Mouse (Mus musculus): Measurements from ENCODE around the gene Taf3.

Taf3 gene

DNA sequence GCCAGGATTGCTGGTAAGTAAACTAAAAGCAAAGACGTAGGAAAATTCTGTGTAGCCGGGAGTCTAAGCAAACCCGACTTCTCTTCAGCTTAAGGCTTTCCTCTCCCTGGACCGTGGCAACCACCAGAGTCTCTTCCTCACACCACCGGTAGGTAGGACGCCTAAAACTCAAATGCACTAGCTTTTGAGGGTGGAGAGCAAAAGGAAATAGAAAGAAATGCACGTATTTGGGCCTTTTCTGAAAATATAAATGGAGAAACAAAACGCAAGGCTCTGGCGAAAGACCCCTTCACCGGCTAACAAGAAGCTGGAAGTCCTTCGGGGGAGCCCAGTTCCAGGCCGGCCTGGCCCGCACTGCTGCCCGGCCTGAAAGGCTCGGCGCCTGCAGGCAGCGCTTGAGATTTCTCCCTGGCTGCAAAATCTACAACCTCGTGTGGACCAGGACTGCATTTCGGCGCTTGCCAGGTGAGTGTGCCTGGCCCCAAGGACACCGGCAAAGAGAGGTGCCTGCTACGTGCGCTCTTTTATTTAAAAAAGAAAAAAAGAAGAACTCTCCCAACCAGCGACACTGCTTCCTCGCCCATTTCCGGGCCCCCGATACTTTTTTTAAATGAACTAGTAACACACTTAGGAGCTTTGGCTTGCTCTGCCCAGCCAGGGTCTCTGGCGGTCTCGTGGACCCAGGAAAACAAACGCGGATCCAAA lies 171.6 kb downstream of the Taf3 start:
- DNase-seq (ENCODE audit: low spot score in 2 of 2), result no peak

DNA sequence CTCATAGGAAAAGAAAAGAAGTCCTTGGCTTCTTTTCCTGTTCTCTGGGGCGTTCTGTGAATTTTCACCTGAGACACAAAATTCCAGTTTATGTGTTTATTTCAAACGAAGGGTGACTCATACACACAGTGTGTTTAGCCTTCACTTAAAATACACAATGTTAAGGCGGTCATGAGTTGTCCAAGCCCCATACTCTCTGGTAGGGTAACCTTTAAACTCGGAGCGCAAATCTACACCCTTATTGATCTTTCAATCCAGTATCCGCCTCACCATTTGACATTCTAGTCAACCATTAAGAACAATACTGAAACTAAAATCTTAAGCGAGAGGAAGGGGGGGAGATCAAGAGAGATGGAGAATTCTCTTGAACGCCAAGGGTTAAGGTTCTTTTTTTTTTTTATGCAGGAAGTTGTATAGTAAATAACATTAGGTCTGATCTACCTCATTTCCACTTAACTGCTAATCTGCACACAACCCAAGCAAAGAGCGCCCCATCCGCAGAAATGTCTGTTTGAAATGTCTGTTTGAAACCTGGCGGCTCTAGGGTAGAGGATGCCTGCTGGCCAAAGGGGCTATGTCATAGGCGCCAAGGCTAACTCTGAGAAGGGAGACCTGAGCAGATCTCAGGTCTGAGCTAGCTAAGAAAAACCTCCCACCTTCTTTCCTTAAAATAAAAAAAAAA lies 172.6 kb downstream of the Taf3 start:
- DNase-seq (ENCODE audit: low spot score in 2 of 2), result no peak

DNA sequence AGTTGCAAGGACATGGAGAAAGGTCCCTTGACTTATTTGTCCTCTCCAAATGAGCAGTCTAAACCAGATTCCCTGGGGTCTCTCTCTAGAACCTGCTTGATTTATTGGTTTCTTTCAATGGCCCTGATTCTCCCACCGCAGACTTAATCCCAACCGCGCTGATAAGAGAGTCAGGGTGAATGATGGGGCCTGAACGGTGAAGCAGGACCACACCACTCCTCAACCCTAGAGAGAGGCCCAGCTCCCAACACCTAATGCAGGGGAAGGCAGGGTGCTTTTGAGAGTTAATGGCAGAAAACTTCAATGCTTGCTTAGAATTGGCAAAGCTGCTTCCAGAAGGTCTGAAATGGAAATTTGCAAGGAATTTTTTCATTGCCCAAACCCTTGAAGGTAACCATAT lies 173.2 kb downstream of the Taf3 start:
- no peak for DNase-seq (ENCODE audit: low spot score in 2 of 2)

DNA sequence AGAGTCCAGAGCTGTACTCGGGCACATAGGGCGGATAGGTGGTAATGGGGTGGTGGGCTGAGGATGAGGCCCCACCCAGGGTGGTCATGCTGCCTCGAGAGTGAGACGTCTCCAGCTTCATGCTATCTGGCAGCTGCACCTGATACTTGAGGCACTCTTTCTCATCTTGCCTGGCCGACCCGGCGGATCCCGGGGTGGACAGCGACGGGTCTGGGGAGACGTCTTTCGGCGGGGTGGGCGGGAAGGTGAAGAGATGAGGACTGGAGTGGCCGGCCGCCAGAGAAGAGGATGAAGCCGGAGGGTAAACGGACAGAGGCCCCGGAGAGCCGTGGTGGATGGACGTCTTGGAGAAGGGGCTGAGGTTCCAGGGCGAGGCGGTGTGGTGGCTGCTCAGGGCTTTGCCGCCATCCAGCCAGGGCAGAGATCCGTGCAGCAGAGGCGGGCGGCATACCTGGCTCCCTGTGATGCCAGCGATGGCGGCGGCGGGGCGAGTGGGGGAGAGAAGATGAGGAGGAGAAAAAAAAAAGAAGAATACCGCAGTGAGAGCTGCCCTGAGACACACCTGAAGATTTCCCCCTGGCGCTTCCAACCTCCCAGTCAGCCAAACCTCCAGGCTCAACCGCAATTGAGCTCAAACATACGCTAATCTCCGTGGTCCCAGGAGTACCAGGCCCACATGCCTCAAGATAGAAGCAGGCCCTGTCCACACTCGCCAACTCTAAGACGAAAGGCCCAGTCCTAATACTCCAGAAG lies 173.8 kb downstream of the Taf3 start:
- no peak for DNase-seq (ENCODE audit: low spot score in 2 of 2)

DNA sequence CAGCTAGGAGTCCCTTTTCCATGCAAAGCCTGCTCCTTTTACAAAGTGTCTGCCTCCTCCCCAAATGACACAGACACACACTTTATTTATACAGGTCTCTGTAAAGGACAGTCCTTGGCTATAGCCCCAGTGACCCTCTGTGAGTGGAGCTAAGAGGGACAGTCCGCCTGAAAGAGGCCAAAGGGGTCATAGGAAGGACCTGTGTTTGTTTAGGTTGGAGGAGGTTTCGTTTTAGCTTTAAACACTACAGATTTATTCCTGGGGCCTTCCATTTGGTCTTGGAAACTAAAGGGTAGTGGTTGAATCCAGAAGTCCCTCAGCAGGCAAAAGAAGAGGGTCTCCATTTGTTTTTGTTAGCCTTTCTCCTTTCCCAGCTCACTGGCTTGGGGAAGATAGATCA lies 174.6 kb downstream of the Taf3 start:
- no peak for DNase-seq (ENCODE audit: low spot score in 2 of 2)

DNA sequence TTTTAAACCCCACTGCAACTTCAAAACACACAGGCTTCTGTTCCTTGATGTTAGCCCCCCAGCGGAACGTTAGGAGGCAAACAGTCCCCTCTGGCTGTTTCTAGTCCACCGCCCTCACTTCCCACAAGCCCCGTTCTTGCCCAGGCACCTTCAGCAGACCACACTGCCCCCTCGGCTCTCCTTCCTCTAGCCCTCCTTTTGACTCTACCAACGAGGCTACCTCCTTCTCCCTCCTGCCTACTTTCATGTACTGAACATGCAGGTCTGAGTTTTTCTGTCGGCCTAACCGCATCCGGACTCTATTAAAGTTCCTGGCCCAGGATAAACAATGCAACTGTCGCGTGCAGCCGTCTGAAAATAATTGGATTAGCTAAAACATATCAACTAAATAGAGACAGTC lies 175.7 kb downstream of the Taf3 start:
- no peak for DNase-seq (ENCODE audit: low spot score in 2 of 2)

DNA sequence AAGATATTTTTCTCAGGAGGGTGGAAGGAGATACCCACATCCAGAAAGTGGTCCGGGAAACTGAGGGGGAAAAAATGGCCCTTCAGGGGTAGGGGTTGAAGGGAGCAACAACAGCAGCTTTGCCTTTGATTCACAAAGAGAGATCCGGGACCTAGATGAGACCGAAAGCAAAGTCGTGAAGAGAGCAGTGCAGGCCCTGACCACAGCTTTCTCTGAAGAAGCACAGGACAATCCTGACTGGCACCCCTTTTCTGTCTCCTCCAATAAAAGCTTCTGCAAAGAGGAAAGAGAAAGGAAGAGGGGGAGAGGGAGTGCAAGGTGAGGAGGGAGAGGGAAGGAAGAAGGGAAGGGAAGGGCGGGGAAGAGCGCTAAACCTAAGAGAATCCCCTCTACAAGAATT lies 176.6 kb downstream of the Taf3 start:
- DNase-seq (ENCODE audit: low spot score in 2 of 2), result no peak

DNA sequence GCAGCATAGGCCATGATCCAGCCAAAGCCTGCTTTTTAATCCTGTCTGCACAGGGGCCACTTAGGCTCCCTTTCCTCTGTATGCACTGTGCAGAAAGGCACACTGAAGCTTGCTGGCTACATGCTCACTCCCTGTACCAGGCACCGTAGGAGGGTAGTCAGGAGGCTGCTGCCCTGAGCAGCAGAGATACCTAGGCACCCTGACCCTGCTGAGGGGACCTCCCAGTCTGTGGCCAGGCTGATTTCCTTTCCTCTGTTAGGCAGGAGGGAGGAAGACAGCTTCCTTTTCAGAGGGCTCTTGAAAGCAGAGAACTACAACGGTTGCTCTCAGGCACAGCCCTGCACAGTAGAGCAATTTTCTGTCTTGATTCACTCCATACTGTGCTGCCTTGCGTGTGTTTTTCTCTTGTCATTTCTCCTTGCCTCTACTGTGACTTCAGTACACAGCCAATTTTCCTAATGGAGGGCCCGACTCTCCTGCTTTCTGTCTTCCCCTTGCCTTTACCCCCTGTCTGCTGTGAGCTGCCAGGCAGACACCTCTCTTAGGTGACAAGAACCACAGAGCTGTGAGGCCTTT lies 177.2 kb downstream of the Taf3 start:
- no peak for DNase-seq (ENCODE audit: low spot score in 2 of 2)

DNA sequence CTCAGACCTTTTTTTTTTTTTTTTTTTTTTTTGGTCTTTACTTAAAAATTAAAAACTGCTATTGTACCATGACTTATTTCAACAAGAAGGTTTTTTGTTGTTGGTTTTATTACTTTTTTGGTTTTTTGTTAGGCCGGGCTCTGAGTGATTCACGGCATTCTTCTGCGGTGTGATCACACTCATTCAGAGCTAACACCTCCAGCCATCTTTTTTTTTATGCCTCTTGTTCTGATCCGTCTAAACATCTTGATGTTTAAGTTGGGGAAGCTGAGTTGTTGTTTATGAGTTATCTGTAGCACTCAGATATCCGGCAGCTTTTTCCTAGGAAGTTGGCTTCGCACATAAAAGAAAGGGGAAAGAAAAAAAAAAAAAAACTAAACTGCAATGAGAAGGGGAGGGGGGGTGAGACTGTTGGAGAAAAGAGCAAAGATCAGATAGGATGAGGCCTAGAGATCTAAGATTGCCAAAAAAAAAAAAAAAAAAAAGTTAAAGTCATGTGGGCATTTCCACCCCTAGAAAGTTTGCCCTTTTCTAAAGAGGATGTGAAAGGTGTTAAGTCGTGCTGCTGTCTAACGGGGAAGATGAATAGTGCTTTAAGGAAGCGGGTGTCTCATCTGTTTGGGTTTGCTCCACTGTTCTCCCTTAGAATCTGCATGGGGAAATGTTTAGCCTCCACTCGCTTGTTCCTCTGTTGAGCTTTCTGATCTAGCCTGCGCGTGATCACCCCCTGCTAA lies 181.1 kb downstream of the Taf3 start:
- DNase-seq (ENCODE audit: low spot score in 2 of 2), result no peak

Measured in spleen, postnatal 14 days (tissue).